Mouse (Mus musculus): ENCODE data around the gene Btf3.

The Btf3 gene

GRCm38 (mm10) chr13:98316480-98317245, at the start of gene Btf3:
TSS of gene Btf3 (minus strand) at chr13:98317006.
- peak; percentile 83 for DNase-seq (ENCODE audit: low read depth, low spot score)

DNA sequence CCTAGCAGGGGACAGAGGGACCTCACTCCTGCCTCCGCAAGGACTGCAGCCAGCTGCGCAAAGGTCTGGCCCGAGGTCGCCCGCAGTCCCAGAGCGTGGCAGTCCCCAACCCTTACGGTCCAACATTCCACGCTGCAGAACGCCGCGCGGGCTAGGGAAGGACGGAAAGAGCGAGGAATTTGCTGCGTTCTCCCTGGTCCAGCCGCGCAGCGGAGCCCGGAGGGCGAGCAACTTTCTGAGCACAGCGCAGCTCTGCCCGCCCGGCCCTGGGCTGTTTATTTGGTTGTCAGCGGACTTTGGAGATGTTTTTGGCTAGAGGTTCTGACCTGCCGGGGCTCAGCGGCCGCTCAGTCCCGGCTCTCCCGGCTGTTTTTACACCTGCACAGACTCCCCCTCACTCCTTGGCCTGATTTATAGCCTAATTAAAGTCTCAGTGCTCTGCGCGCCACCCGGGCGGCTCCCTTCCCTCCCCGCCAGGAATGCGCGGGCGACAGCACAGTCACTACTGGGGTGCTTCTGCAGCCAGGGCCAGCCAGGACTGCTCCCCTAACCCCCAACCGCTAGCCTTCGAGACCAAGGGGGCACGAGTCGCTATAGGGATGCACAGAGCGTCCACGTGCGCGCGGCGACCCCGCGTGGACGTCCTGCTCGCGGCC, 49.1 kb upstream of the Btf3 start:
- DNase-seq (ENCODE audit: low read depth, low spot score), result no peak

- no peak for DNase-seq (ENCODE audit: low read depth, low spot score)
These were observed 48.3 kb upstream of the Btf3 start for GRCm38 (mm10) chr13:98365081-98365480.

- no peak for DNase-seq (ENCODE audit: low read depth, low spot score)
These were observed 46.2 kb upstream of the Btf3 start for GRCm38 (mm10) chr13:98363046-98363445.

GRCm38 (mm10) chr13:98361161-98361560, 44.4 kb upstream of the Btf3 start:
- DNase-seq (ENCODE audit: low read depth, low spot score), result no peak

- no peak for DNase-seq (ENCODE audit: low read depth, low spot score)
These were observed 43.6 kb upstream of the Btf3 start for GRCm38 (mm10) chr13:98360391-98360790.

GRCm38 (mm10) chr13:98359337-98359736, 42.5 kb upstream of the Btf3 start:
- no peak for DNase-seq (ENCODE audit: low read depth, low spot score)

DNA sequence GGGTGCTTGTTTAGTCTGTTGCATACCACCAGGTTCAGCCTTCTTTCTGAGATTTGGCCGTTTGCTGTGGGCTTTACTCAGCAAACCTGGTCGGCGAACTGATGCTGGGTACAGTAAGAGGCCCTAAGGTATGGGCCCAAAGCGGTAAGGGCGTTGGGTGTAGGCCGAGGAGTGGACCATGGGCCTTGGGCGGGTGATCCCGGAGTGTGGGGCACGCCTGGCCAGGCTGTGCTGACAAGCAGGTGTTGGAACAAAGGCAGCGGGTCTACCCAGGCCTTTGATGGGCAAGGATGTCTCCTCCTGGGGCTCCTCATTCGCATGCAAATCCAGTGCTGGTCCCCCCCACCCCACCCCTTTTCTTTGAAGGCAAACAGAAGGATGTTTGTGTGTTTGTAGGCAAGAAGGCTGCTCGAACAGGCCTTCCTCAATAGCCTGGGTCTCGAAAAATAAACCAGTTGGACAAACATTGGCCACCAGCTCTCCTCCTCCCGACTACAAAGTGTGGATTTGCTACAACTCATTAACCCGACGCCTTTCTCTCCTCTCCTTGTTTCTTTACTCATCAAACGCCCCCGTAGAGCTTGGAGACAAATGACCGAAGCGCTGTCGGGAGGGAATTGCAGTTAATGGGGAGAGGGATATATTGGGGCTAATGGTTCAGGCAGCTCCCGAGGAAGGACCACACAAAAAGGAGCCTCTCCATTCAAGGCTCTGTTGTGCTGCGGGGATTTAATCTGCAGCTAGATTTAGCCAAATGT, 41.8 kb upstream of the Btf3 start:
- DNase-seq (ENCODE audit: low read depth, low spot score), result no peak

- DNase-seq (ENCODE audit: low read depth, low spot score), result no peak
These were observed 40.9 kb upstream of the Btf3 start for GRCm38 (mm10) chr13:98357433-98358423.

DNA sequence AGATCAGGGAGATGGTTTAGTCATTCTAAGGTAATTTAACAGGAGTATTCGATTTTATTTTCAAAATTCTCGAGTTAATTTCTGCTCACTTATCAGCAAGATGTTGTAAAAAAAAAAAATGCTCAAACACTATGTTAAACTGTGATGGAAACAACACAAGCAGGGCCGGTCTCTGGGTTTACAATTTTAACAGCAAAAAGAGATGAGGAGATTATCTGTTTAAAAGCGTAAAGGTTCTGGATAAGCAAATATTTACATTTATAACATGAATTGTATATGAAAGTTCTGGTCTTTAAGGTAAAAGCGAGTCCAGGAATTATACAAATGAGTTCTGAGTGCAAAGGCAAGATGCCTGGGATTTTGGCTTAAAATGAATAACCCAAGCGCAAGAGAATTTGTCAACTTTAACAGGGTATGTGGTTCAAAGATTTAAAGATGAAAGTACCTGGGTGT, 40.2 kb upstream of the Btf3 start:
- DNase-seq (ENCODE audit: low read depth, low spot score), result no peak

GRCm38 (mm10) chr13:98356176-98356972, 39.6 kb upstream of the Btf3 start:
- no peak for DNase-seq (ENCODE audit: low read depth, low spot score)

GRCm38 (mm10) chr13:98355559-98356111, 38.8 kb upstream of the Btf3 start:
- DNase-seq (ENCODE audit: low read depth, low spot score), result no peak

GRCm38 (mm10) chr13:98354871-98355558, 38.2 kb upstream of the Btf3 start:
- no peak for DNase-seq (ENCODE audit: low read depth, low spot score)

- DNase-seq (ENCODE audit: low read depth, low spot score), result no peak
These were observed 37.4 kb upstream of the Btf3 start, which contains the start of gene Foxd1 for GRCm38 (mm10) chr13:98354090-98354801. TSS of gene Foxd1 (plus strand) at chr13:98354242.

- no peak for DNase-seq (ENCODE audit: low read depth, low spot score)
These were observed 36.9 kb upstream of the Btf3 start for GRCm38 (mm10) chr13:98353709-98354089.

DNA sequence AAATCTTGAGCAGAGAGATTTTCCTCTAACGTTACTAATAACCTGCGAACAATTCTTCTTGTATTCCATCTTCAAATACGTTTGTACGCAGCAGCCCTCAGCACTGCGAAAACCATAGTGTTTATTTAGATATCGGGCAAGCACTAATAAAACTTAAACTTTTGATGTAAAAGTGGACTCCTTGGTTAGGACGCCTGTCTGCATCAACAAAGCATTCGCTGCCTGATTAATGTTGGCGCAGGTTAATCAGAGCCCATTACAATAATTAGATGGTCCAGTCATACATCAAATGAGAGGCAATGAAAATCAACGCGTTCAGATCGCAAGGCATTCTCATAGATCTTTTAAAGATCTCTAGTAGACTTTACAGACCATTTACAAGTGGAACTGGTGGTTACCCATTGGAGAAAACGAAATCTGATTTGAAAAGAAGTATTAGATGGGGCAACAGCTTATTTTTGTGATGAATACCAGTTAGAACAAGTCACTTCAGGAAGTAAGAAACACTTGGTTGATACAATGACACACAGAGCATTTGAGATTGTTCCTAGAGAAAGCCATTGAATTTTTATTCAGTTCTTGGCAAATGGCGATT, 35.7 kb upstream of the Btf3 start:
- no peak for DNase-seq (ENCODE audit: low read depth, low spot score)

GRCm38 (mm10) chr13:98351527-98351926, 34.7 kb upstream of the Btf3 start:
- no peak for DNase-seq (ENCODE audit: low read depth, low spot score)

DNA sequence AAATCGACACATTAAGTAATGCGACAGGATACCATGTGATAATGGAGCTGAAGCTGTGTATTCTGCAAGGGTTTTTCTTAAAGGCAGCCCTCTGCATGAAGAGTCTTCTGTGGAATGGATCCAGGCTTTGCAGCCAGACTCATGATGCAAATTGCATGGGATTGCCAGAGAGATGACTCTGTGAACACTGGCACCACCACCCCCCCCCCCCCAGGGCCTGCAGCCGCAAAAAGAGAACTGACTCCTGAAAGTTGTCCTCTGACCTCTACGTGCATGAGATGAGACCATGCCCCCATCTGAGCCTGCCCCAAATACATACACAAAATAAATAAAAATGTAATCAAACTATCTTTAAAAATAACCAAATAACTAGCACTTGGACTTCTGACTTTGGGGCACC, 32.7 kb upstream of the Btf3 start:
- DNase-seq (ENCODE audit: low read depth, low spot score), result no peak
